Mouse (Mus musculus) lung, embryonic 14.5 days (tissue): ENCODE data around the gene Amz1. TPM values are rescaled to one million over a fixed set of nuclear protein-coding genes. Genes with fewer than 3 reads are reported as not detected.

Experiments
- ATAC-seq: fragments of 200-750 bp; cut with Nextera tagmentation; 2 replicates; pipeline ENCODE4 v1.8.0; 2017; ENCODE audit warnings: mild to moderate bottlenecking, moderate TSS enrichment, moderate library complexity; ENCODE audit not compliant: insufficient read depth
- DNase-seq: peaks from one replicate; pipeline ENCODE4 v3.0.0-alpha.2; 2015
- H3K27ac ChIP-seq: fragments of 300-500 bp; sonication (generic); 2 replicates; pipeline ENCODE4 v1.5.1; 2014; ENCODE audit warnings: low read depth, mild to moderate bottlenecking, moderate library complexity
- H3K27me3 ChIP-seq: fragments of 300-500 bp; sonication (generic); 2 replicates; pipeline ENCODE4 v1.6.1; 2014; ENCODE audit warnings: low read length, control low read depth; ENCODE audit not compliant: insufficient read depth
- H3K36me3 ChIP-seq: fragments of 300-500 bp; sonication (generic); 2 replicates; pipeline ENCODE4 v1.6.1; 2014; ENCODE audit warnings: control low read depth; ENCODE audit not compliant: insufficient read depth
- H3K4me1 ChIP-seq: fragments of 300-500 bp; sonication (generic); 2 replicates; pipeline ENCODE4 v1.6.1; 2014; ENCODE audit warnings: antibody characterized with exemption, control low read depth; ENCODE audit not compliant: insufficient read depth
- H3K4me2 ChIP-seq: fragments of 300-500 bp; sonication (generic); 2 replicates; pipeline ENCODE4 v1.6.1; 2014; ENCODE audit warnings: mild to moderate bottlenecking
- H3K4me3 ChIP-seq: fragments of 300-500 bp; sonication (generic); 2 replicates; pipeline ENCODE4 v1.5.1; 2014; ENCODE audit warnings: low read depth, low read length
- H3K9ac ChIP-seq: fragments of 300-500 bp; sonication (generic); 2 replicates; pipeline ENCODE4 v1.6.1; 2014
- H3K9me3 ChIP-seq: fragments of 300-500 bp; sonication (generic); 2 replicates; pipeline ENCODE4 v1.6.1; 2016; ENCODE audit warnings: low read depth, low read length, control low read depth
- CTCF ChIP-seq: IDR thresholded peaks from 2 replicates; pipeline ENCODE4 v1.5.1; 2016; ENCODE audit warnings: antibody characterized with exemption, low read depth
- WGBS: fragments of 180-500 bp; shearing (Covaris S2); extraction: QIAGEN DNeasy Blood & Tissue Kit; methylation state at CpG from one replicate; pipeline ENCODE4 v1.1.7; 2014; 5-methylcytosine and 5-hydroxymethylcytosine counted together
- polyA plus RNA-seq: library from polyadenylated mRNA; unstranded; fragments of >200 nt; fragmentation: Nextera tagmentation; extraction: Ambion mirVana; gene quantifications from 2 replicates; pipeline ENCODE4 v1.2.1, GENCODE M21; 2014

Gene Amz1
- polyA plus RNA-seq, 1 experiment from 2014 or later = 0.99 TPM

GRCm38 (mm10) chr5:140736166-140736565 lies 12.2 kb downstream of the Amz1 start:
- no peak for ATAC-seq
- TF ChIP-seq CTCF = no peak
- Histone ChIP-seq H3K27me3 (peaks cover 18% of the 10 kb centered on the region), H3K4me3 (no peak overlapping the region), H3K27ac (no peak overlapping the region), H3K36me3 (no peaks in the 10 kb centered on the region), H3K9me3 (no peaks in the 10 kb centered on the region), H3K9ac (no peak overlapping the region), H3K4me2 (peak overlapping the region; percentile 63), H3K4me1 (no peaks in the 10 kb centered on the region)
- WGBS = 17% methylated on average over 13 of the region's 13 CpGs
- DNase-seq = peak; percentile 11

GRCm38 (mm10) chr5:140739813-140740212 lies 15.9 kb downstream of the Amz1 start:
- H3K4me2 ChIP-seq = no peak overlapping the region
- H3K4me3 ChIP-seq = no peak overlapping the region
- no peak for ATAC-seq
- 78% methylated on average over 12 of the region's 12 CpGs for WGBS
- no peaks in the 10 kb centered on the region for H3K4me1 ChIP-seq
- no peak overlapping the region for H3K27ac ChIP-seq
- H3K9me3 ChIP-seq = no peaks in the 10 kb centered on the region
- TF ChIP-seq CTCF = no peak
- H3K9ac ChIP-seq = no peak overlapping the region
- H3K36me3 ChIP-seq = no peaks in the 10 kb centered on the region
- DNase-seq = no peak
- peaks cover 15% of the 10 kb centered on the region for H3K27me3 ChIP-seq

- ATAC-seq (no peak), DNase-seq (no peak)
- no peak overlapping the region for H3K4me3 ChIP-seq
- no peaks in the 10 kb centered on the region for H3K36me3 ChIP-seq
- H3K27ac ChIP-seq = no peak overlapping the region
- no peaks in the 10 kb centered on the region for H3K9me3 ChIP-seq
- H3K4me2 ChIP-seq = no peak overlapping the region
- peaks cover 6% of the 10 kb centered on the region; the same call in 1 of the 2 replicates for H3K27me3 ChIP-seq
- 62% methylated on average over 11 of the region's 11 CpGs for WGBS
- no peaks in the 10 kb centered on the region for H3K4me1 ChIP-seq
- H3K9ac ChIP-seq = no peak overlapping the region
- no peak for TF ChIP-seq CTCF
Measured at GRCm38 (mm10) chr5:140741040-140741439, 17.1 kb downstream of the Amz1 start.

- no peaks in the 10 kb centered on the region for H3K4me1 ChIP-seq
- TF ChIP-seq CTCF = peak; percentile 51
- no peak overlapping the region for H3K4me2 ChIP-seq
- no peaks in the 10 kb centered on the region for H3K9me3 ChIP-seq
- no peak overlapping the region for H3K27ac ChIP-seq
- ATAC-seq = no peak
- DNase-seq = peak; percentile 17
- H3K27me3 ChIP-seq = no peaks in the 10 kb centered on the region
- H3K9ac ChIP-seq = no peak overlapping the region
- no peak overlapping the region for H3K4me3 ChIP-seq
- no peaks in the 10 kb centered on the region for H3K36me3 ChIP-seq
Measured at GRCm38 (mm10) chr5:140741877-140742276, 17.9 kb downstream of the Amz1 start.

GRCm38 (mm10) chr5:140743706-140744131 lies 19.8 kb downstream of the Amz1 start:
- 28% methylated on average over 12 of the region's 12 CpGs for WGBS
- peak; percentile 45; the same call in 1 of the 2 replicates for TF ChIP-seq CTCF
- Histone ChIP-seq H3K4me3 (no peak overlapping the region), H3K9ac (no peak overlapping the region), H3K27me3 (no peaks in the 10 kb centered on the region), H3K4me2 (no peak overlapping the region), H3K27ac (no peak overlapping the region), H3K36me3 (no peaks in the 10 kb centered on the region), H3K4me1 (no peaks in the 10 kb centered on the region), H3K9me3 (no peaks in the 10 kb centered on the region)
- DNase-seq = peak; percentile 16
- ATAC-seq = no peak

- WGBS = 84% methylated on average over 10 of the region's 10 CpGs
- no peaks in the 10 kb centered on the region for H3K36me3 ChIP-seq
- no peaks in the 10 kb centered on the region for H3K27me3 ChIP-seq
- no peak for DNase-seq
- H3K4me3 ChIP-seq = no peak overlapping the region
- H3K4me2 ChIP-seq = no peak overlapping the region
- no peak overlapping the region for H3K9ac ChIP-seq
- no peak overlapping the region for H3K27ac ChIP-seq
- no peaks in the 10 kb centered on the region for H3K4me1 ChIP-seq
- H3K9me3 ChIP-seq = no peaks in the 10 kb centered on the region
- no peak for TF ChIP-seq CTCF
- ATAC-seq = no peak
Measured at GRCm38 (mm10) chr5:140748425-140748824, 24.5 kb downstream of the Amz1 start.

- Histone ChIP-seq H3K9me3 (no peaks in the 10 kb centered on the region), H3K27me3 (no peaks in the 10 kb centered on the region), H3K4me1 (no peaks in the 10 kb centered on the region), H3K4me2 (peak overlapping the region; percentile 56), H3K4me3 (peak overlapping the region; percentile 27), H3K36me3 (no peaks in the 10 kb centered on the region), H3K27ac (peak overlapping the region; percentile 30; the same call in 1 of the 2 replicates), H3K9ac (peak overlapping the region; percentile 50)
- WGBS = 13% methylated on average over 12 of the region's 12 CpGs
- ATAC-seq (peak; percentile 84), DNase-seq (peak; percentile 90)
- TF ChIP-seq CTCF = peak; percentile 89
Measured at GRCm38 (mm10) chr5:140749062-140749875, 25.3 kb downstream of the Amz1 start.
